Mouse (Mus musculus): ENCODE data around the gene Hdgfl2. TPM values are rescaled to one million over a fixed set of nuclear protein-coding genes. Genes with fewer than 3 reads are reported as not detected.

Gene Hdgfl2
- polyA plus RNA-seq, 1 experiment from 2014 or later: 113 TPM

DNA sequence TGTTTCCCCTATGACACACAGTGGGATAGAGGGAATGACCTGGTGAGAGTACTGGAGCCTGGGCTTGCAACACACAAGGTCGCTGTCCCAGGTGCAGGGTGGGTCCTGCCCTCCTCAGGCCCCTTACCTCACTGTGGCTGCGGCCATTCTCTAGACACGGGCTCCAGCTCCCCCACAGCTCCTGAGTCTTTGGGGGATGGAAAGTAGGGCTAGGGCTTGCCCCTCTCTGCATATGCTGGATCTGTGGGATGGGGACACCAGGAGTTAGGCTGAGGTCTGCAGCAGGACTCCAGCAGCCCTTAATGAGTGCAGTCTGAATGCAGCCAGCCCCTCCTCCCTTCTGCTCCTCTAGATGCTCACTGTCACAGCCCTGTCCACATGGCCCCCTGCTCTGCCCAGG is 33.3 kb downstream of the Hdgfl2 start:
- peaks cover 4% of the 10 kb centered on the region; the same call in 1 of the 2 replicates for H3K4me1 ChIP-seq (ENCODE audit: control insufficient read depth, insufficient read depth, low read length)
- no peak overlapping the region for H3K27ac ChIP-seq (replicated peaks; ENCODE audit: low read depth, low read length)
- H3K4me3 ChIP-seq (replicated peaks; ENCODE audit: low read depth, low read length): no peak overlapping the region
- 78% methylated on average over 3 of the region's 3 CpGs for WGBS
- H3K9me3 ChIP-seq (ENCODE audit: control insufficient read depth, low read length): no peaks in the 10 kb centered on the region
- H3K36me3 ChIP-seq (ENCODE audit: control insufficient read depth, insufficient read depth, low read length): no peaks in the 10 kb centered on the region
- H3K27me3 ChIP-seq (ENCODE audit: control insufficient read depth, insufficient read depth, low read length): peaks cover 6% of the 10 kb centered on the region; the same call in 1 of the 2 replicates
- no peak for DNase-seq
- H3K4me2 ChIP-seq (ENCODE audit: low read length): no peak overlapping the region
- no peak for ATAC-seq (ENCODE audit: low FRiP score, low TSS enrichment)
- no peak overlapping the region for H3K9ac ChIP-seq (replicated peaks; ENCODE audit: low read length)

DNA sequence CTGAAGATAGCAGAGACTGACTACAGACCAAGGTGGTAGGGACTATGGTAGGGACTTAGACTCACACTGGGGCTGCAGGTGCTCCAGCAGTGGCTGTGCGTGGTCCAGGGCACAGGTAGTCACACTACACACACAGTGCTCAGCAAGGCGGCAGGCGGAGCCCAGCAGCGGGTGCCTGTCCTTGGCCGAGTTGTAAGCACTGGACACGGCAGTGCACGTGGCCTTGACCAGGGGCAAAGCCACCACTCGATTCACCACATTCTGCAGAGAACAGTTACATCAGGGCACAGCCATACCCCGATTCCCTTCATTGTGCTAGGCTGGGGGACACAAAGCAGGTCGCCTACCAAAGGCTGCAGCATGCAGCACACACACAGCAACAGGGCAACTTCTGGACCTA is 36.8 kb downstream of the Hdgfl2 start:
- Histone ChIP-seq H3K4me2 (ENCODE audit: low read length) (no peak overlapping the region), H3K9me3 (ENCODE audit: control insufficient read depth, low read length) (no peaks in the 10 kb centered on the region), H3K4me3 (replicated peaks; ENCODE audit: low read depth, low read length) (no peak overlapping the region), H3K27me3 (ENCODE audit: control insufficient read depth, insufficient read depth, low read length) (peaks cover 33% of the 10 kb centered on the region; the same call in 1 of the 2 replicates), H3K4me1 (ENCODE audit: control insufficient read depth, insufficient read depth, low read length) (peaks cover 4% of the 10 kb centered on the region; the same call in 1 of the 2 replicates), H3K36me3 (ENCODE audit: control insufficient read depth, insufficient read depth, low read length) (no peaks in the 10 kb centered on the region), H3K27ac (replicated peaks; ENCODE audit: low read depth, low read length) (no peak overlapping the region), H3K9ac (replicated peaks; ENCODE audit: low read length) (no peak overlapping the region)
- DNase-seq (no peak), ATAC-seq (ENCODE audit: low FRiP score, low TSS enrichment) (no peak)
- 77% methylated on average over 10 of the region's 10 CpGs for WGBS

DNA sequence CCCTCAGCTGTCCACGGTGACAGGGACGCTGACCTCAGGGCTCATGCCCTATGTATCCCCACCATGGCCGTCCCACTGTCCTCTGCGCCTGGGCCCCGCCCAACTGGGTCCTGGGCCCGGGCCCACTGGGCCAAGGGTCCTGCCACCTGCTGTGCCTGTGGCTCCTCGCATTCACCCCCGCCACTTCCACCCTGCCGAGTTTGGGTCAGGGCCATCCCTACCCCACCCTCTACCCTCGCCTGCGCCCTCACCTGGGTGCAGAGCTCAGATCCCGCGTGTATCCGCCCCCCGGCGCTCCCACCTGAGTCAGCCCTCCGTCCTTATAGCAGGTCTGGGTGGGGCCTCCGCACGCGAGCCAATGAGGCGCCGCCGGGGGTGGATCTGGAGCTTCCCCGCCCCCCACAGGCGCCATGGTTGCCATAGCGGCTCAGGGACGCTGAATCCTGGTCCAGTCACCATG is 37.8 kb downstream of the Hdgfl2 start, which contains the start of gene Plin5:
Plin5 (minus strand) TSS at position 346 of the 460 bp plus-strand sequence.
- Histone ChIP-seq H3K27me3 (ENCODE audit: control insufficient read depth, insufficient read depth, low read length) (peaks cover 40% of the 10 kb centered on the region), H3K9ac (replicated peaks; ENCODE audit: low read length) (peak within 1 kb of the TSS; percentile 36; the same call in 1 of the 2 replicates), H3K4me2 (ENCODE audit: low read length) (peak within 1 kb of the TSS; percentile 51), H3K36me3 (ENCODE audit: control insufficient read depth, insufficient read depth, low read length) (no peaks in the 10 kb centered on the region), H3K4me3 (replicated peaks; ENCODE audit: low read depth, low read length) (peak within 1 kb of the TSS; percentile 24; the same call in 1 of the 2 replicates), H3K4me1 (ENCODE audit: control insufficient read depth, insufficient read depth, low read length) (peaks cover 4% of the 10 kb centered on the region; the same call in 1 of the 2 replicates), H3K27ac (replicated peaks; ENCODE audit: low read depth, low read length) (no peak within 1 kb of the TSS), H3K9me3 (ENCODE audit: control insufficient read depth, low read length) (peaks cover 2% of the 10 kb centered on the region)
- ATAC-seq (ENCODE audit: low FRiP score, low TSS enrichment) (0 out of 2 replicates have a peak, but pooled peaks have one; percentile 15), DNase-seq (peak; percentile 65)
- WGBS: 1% methylated on average over 27 of the region's 27 CpGs

DNA sequence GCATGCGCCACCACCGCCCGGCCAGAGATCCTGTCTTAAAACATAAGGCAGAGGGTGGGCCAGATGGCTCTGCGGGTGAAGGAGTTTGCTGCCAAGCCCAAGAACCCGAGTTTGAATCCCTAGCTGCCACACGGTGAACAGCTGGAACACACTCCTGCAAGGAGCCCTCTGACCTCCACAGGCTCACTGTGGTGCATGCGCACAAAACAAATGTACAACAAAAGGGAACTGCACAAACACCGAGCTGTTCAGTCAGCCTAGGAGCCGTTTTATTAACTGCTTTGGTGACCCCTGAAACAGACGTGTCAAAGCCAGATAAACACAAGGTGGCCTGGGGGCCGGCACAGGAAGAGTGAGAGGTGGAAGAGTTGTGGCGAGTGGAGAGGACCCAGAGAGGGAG is 40.0 kb downstream of the Hdgfl2 start:
- Histone ChIP-seq H3K4me1 (ENCODE audit: control insufficient read depth, insufficient read depth, low read length) (peaks cover 4% of the 10 kb centered on the region; the same call in 1 of the 2 replicates), H3K4me3 (replicated peaks; ENCODE audit: low read depth, low read length) (no peak overlapping the region), H3K27ac (replicated peaks; ENCODE audit: low read depth, low read length) (no peak overlapping the region), H3K27me3 (ENCODE audit: control insufficient read depth, insufficient read depth, low read length) (peaks cover 48% of the 10 kb centered on the region), H3K9ac (replicated peaks; ENCODE audit: low read length) (no peak overlapping the region), H3K4me2 (ENCODE audit: low read length) (no peak overlapping the region), H3K9me3 (ENCODE audit: control insufficient read depth, low read length) (peaks cover 12% of the 10 kb centered on the region), H3K36me3 (ENCODE audit: control insufficient read depth, insufficient read depth, low read length) (peaks cover 18% of the 10 kb centered on the region)
- DNase-seq (no peak), ATAC-seq (ENCODE audit: low FRiP score, low TSS enrichment) (no peak)
- WGBS: 49% methylated on average over 12 of the region's 12 CpGs

DNA sequence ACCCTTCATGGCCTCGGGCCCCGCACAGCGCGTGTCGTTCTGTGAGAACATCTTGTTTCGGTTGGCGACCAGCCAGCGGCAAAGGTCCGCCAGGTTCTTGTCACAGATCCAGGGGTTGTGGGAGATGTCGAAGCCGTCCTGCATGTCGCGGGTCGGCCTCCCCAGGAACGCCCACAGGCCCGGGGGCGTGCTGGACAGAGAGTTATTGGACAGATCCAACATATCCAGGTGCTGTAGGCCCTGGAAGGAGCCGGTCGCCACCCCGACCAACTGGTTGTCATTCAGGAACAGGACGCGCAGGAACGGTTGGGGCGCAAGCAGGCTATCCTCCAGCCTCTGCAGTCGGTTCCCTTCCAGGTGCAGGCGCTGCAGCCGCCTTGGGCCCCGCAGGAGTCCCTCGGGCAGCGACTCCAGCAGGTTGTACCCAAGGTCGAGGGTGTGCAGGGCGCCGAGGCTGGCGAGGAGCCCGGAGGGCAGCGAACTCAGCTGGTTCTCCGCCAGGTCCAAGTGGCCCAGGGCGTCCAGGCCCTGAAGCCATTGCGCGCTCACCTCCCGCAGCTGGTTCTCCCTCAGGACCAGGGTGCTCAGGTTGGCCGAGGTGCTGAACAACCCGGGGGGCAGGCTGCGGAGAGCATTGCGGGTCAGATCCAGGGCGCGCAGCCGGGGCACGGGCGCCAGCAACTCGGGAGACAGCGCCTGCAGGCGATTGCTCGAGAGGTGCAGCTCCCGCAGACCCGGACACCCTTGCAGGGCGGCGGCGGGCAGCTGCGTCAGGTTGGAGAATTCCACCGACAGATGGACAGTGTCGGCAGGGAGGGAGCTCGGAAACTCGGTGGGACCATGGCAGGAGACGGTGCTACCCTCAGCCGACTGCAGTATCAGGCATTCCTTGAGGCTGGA is 40.8 kb downstream of the Hdgfl2 start:
- H3K27ac ChIP-seq (replicated peaks; ENCODE audit: low read depth, low read length): no peak overlapping the region
- H3K27me3 ChIP-seq (ENCODE audit: control insufficient read depth, insufficient read depth, low read length): peaks cover 53% of the 10 kb centered on the region
- H3K9ac ChIP-seq (replicated peaks; ENCODE audit: low read length): no peak overlapping the region
- H3K4me2 ChIP-seq (ENCODE audit: low read length): no peak overlapping the region
- ATAC-seq (ENCODE audit: low FRiP score, low TSS enrichment): no peak
- WGBS: 10% methylated on average over 66 of the region's 66 CpGs
- H3K4me3 ChIP-seq (replicated peaks; ENCODE audit: low read depth, low read length): no peak overlapping the region
- H3K36me3 ChIP-seq (ENCODE audit: control insufficient read depth, insufficient read depth, low read length): peaks cover 22% of the 10 kb centered on the region
- DNase-seq: no peak
- H3K4me1 ChIP-seq (ENCODE audit: control insufficient read depth, insufficient read depth, low read length): peaks cover 4% of the 10 kb centered on the region; the same call in 1 of the 2 replicates
- H3K9me3 ChIP-seq (ENCODE audit: control insufficient read depth, low read length): peaks cover 12% of the 10 kb centered on the region

DNA sequence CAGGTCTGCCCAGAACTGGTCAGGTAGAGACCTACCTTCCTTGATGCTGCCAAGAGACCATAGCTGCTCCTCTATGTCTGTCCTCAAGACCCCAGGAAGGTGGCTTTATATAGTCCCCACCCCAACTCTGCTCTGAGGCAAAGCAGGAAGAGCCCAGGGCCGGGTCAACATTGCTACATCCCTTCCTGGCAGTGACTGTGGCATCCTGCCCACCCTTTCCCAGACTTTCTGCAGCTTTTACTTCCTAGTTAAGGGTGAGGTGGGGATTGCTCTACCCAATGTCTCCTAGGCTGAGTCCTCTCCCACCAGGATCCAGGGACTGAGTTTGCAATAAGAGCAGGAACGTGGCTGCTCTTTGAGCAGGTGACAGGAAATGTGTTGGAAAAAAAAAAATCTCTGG is 42.4 kb downstream of the Hdgfl2 start, which contains the start of gene Lrg1:
Lrg1 (minus strand) TSS at position 176 of the 400 bp plus-strand sequence.
- Histone ChIP-seq H3K9ac (replicated peaks; ENCODE audit: low read length) (no peak within 1 kb of the TSS), H3K9me3 (ENCODE audit: control insufficient read depth, low read length) (peaks cover 12% of the 10 kb centered on the region), H3K27me3 (ENCODE audit: control insufficient read depth, insufficient read depth, low read length) (peaks cover 52% of the 10 kb centered on the region), H3K4me2 (ENCODE audit: low read length) (no peak within 1 kb of the TSS), H3K36me3 (ENCODE audit: control insufficient read depth, insufficient read depth, low read length) (peaks cover 31% of the 10 kb centered on the region), H3K4me1 (ENCODE audit: control insufficient read depth, insufficient read depth, low read length) (peaks cover 4% of the 10 kb centered on the region; the same call in 1 of the 2 replicates), H3K27ac (replicated peaks; ENCODE audit: low read depth, low read length) (no peak within 1 kb of the TSS), H3K4me3 (replicated peaks; ENCODE audit: low read depth, low read length) (no peak within 1 kb of the TSS)
- ATAC-seq (ENCODE audit: low FRiP score, low TSS enrichment) (no peak), DNase-seq (no peak)
- WGBS: 69% methylated on average over 2 of the region's 2 CpGs

DNA sequence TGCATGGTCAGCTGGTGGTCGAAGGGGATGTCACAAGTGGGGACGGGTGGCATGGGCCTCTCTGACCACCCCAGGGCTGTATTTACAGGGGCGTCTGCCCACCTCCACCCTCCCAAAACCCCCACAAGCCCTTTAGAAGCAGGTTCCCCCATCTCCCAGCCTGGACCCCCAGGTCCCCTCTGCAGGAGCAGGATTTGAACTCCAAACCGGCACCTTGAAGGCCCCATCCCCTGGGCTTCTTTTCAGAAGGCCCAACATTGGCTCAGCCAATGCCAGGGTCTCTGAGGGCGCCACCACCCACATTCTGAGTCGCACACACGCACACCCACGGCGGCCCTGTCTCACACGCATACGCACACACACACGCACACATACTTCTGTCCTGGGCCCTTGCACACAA is 43.7 kb downstream of the Hdgfl2 start:
- 90% methylated on average over 12 of the region's 12 CpGs for WGBS

DNA sequence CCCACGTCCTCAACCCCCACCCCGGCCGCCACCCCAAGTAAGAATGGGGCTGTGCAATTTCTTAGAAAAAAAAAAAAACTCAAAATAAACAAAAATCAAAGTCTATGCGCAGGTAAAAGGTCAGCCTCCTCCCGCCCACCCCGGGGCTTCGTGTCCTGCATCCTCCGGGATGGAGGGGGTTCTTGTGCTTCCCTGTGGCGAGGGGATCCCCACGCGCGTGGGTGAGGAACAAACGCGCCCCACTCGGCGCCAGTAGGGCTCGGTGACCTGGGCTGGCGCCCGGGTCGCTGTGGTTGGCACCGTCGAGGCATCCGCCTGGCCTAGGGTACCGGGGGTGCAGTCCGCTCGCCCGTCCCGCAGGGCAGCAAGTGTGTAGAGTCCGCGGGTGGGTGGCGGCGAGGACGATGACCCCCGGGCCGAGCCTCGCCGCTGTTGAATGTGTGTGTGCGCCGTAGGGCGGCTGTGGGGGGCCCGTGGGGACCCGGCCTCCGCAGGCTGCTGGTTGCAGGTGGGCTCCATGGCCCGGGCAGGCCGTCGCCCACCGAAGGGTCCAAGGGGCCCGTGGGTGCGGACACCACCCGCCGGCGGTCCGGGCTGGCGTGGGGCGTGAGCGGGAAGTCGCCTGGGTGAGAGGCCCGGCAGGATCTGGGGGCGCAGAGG is 44.4 kb downstream of the Hdgfl2 start:
- no peak overlapping the region for H3K9ac ChIP-seq (replicated peaks; ENCODE audit: low read length)
- peaks cover 12% of the 10 kb centered on the region for H3K9me3 ChIP-seq (ENCODE audit: control insufficient read depth, low read length)
- peaks cover 42% of the 10 kb centered on the region for H3K27me3 ChIP-seq (ENCODE audit: control insufficient read depth, insufficient read depth, low read length)
- H3K36me3 ChIP-seq (ENCODE audit: control insufficient read depth, insufficient read depth, low read length): peaks cover 47% of the 10 kb centered on the region
- ATAC-seq (ENCODE audit: low FRiP score, low TSS enrichment): 0 out of 2 replicates have a peak, but pooled peaks have one; percentile 28
- no peaks in the 10 kb centered on the region for H3K4me1 ChIP-seq (ENCODE audit: control insufficient read depth, insufficient read depth, low read length)
- 47% methylated on average over 59 of the region's 59 CpGs for WGBS
- 0 out of 2 replicates have a peak overlapping the region, but pooled peaks have one; percentile 1 for H3K4me3 ChIP-seq (replicated peaks; ENCODE audit: low read depth, low read length)
- no peak overlapping the region for H3K27ac ChIP-seq (replicated peaks; ENCODE audit: low read depth, low read length)
- peak overlapping the region; percentile 38 for H3K4me2 ChIP-seq (ENCODE audit: low read length)
- DNase-seq: no peak

More for the DNA sequence above, 43.7 kb downstream of the Hdgfl2 start:
- Histone ChIP-seq H3K4me3 (replicated peaks; ENCODE audit: low read depth, low read length) (no peak overlapping the region), H3K9ac (replicated peaks; ENCODE audit: low read length) (no peak overlapping the region), H3K4me1 (ENCODE audit: control insufficient read depth, insufficient read depth, low read length) (no peaks in the 10 kb centered on the region), H3K27me3 (ENCODE audit: control insufficient read depth, insufficient read depth, low read length) (peaks cover 47% of the 10 kb centered on the region), H3K27ac (replicated peaks; ENCODE audit: low read depth, low read length) (no peak overlapping the region), H3K36me3 (ENCODE audit: control insufficient read depth, insufficient read depth, low read length) (peaks cover 43% of the 10 kb centered on the region), H3K9me3 (ENCODE audit: control insufficient read depth, low read length) (peaks cover 12% of the 10 kb centered on the region), H3K4me2 (ENCODE audit: low read length) (no peak overlapping the region)
- no peak for ATAC-seq (ENCODE audit: low FRiP score, low TSS enrichment)
- no peak for DNase-seq
